Mouse (Mus musculus): ENCODE results near the gene Rasa3.

Rasa3 gene

GRCm38 (mm10) chr8:13647591-13647990 is 29.8 kb downstream of the Rasa3 start:
- DNase-seq = no peak

GRCm38 (mm10) chr8:13644932-13645676 is 32.3 kb downstream of the Rasa3 start:
- no peak for DNase-seq

- no peak for DNase-seq
Measured at GRCm38 (mm10) chr8:13644155-13644554, 33.2 kb downstream of the Rasa3 start.

GRCm38 (mm10) chr8:13642659-13643181 is 34.7 kb downstream of the Rasa3 start:
- DNase-seq = peak; percentile 44

- DNase-seq = peak; percentile 44
Measured at GRCm38 (mm10) chr8:13641206-13641605, 36.2 kb downstream of the Rasa3 start.

GRCm38 (mm10) chr8:13640452-13640883 is 36.9 kb downstream of the Rasa3 start:
- DNase-seq = no peak

GRCm38 (mm10) chr8:13633107-13633506 is 44.3 kb downstream of the Rasa3 start:
- DNase-seq = no peak

- no peak for DNase-seq
Measured at GRCm38 (mm10) chr8:13632309-13632708, 45.1 kb downstream of the Rasa3 start.

GRCm38 (mm10) chr8:13630754-13631153 is 46.6 kb downstream of the Rasa3 start:
- no peak for DNase-seq

- no peak for DNase-seq
Measured at GRCm38 (mm10) chr8:13630171-13630570, 47.2 kb downstream of the Rasa3 start.

GRCm38 (mm10) chr8:13629351-13630090 is 47.9 kb downstream of the Rasa3 start:
- DNase-seq = no peak

GRCm38 (mm10) chr8:13628067-13628466 is 49.3 kb downstream of the Rasa3 start:
- no peak for DNase-seq

- DNase-seq = no peak
Measured at GRCm38 (mm10) chr8:13627591-13627990, 49.8 kb downstream of the Rasa3 start.

GRCm38 (mm10) chr8:13626114-13626513 is 51.3 kb downstream of the Rasa3 start:
- no peak for DNase-seq

- DNase-seq = no peak
Measured at GRCm38 (mm10) chr8:13625281-13625970, 52.0 kb downstream of the Rasa3 start.

- DNase-seq = peak; percentile 29
Measured at GRCm38 (mm10) chr8:13624863-13625262, 52.5 kb downstream of the Rasa3 start.

GRCm38 (mm10) chr8:13623911-13624421 is 53.4 kb downstream of the Rasa3 start:
- peak; percentile 43 for DNase-seq

- peak; percentile 76 for DNase-seq
Measured at GRCm38 (mm10) chr8:13623038-13623750, 54.2 kb downstream of the Rasa3 start.

GRCm38 (mm10) chr8:13620226-13620920 is 57.0 kb downstream of the Rasa3 start:
- no peak for DNase-seq

- no peak for DNase-seq
Measured at GRCm38 (mm10) chr8:13616831-13617505, 60.4 kb downstream of the Rasa3 start.

GRCm38 (mm10) chr8:13614924-13615391 is 62.4 kb downstream of the Rasa3 start:
- peak; percentile 76 for DNase-seq
